Mouse (Mus musculus): ENCODE measurements at regions not wholly inside any gene's neighbourhood (a gene's known extent, or its start where the extent isn't known, plus 50 kb on each side); places are given as distances from the start of the nearest gene placed in this dataset.

- no peaks in the 10 kb centered on the region for H3K9me3 ChIP-seq (ENCODE audit: low read length)
- no peak overlapping the region for H3K27ac ChIP-seq (ENCODE audit: low read length)
- WGBS = 10% methylated on average over 2 of the region's 2 CpGs
- H3K27me3 ChIP-seq (ENCODE audit: insufficient read depth, low read length) = no peaks in the 10 kb centered on the region
- ATAC-seq (ENCODE audit: low FRiP score, low TSS enrichment) = no peak
- no peak overlapping the region for H3K4me3 ChIP-seq (ENCODE audit: low read length)
- H3K9ac ChIP-seq (replicated peaks; ENCODE audit: low read length) = no peak overlapping the region
- no peaks in the 10 kb centered on the region for H3K4me1 ChIP-seq (ENCODE audit: insufficient read depth, low read length)
- H3K36me3 ChIP-seq (ENCODE audit: insufficient read depth, low read length) = no peaks in the 10 kb centered on the region
- H3K4me2 ChIP-seq (replicated peaks; ENCODE audit: low read depth, low read length) = no peak overlapping the region
Observed at GRCm38 (mm10) chr12:6087071-6087470, 711.6 kb upstream of the Klhl29 start.

DNA sequence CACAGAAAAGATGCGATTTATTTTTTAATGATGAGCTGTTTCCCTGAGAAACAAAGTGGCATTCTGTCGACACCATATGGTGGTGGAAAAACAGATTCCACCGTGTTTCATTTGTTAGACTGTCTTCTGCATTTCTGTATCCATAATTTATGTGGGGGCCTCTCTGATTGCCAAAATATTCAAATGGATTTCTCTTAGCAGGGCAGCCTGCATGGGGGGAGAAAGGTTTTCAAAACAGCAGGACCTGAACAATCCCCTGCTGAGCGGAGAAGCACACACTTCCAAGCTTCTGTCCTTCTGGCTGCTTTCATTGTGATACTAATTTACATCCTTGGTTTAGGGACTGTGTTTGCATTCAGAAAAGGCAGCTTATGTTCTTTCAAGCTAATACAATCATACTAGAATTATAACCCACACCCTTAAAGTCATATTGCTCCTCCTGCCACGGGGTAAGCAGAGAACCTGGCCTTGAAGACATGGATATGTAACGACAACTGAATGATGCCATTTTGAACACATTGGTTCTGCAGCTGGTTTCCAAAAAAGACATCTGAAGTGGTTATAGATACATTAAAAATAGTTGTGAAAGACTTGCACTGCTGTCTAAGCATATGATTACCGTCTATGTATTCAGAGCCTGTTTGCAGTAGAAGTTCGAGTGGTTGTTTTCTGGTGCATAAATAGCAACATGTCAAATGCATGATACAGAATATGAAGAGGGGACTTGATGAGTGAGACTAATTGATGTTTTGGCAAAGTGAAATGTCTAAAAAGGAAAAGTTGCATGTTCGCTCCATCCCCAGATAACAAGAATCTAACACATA is 671.6 kb upstream of the Klhl29 start:
- Histone ChIP-seq H3K9me3 (ENCODE audit: low read length) (no peaks in the 10 kb centered on the region), H3K4me1 (ENCODE audit: insufficient read depth, low read length) (no peaks in the 10 kb centered on the region), H3K4me3 (ENCODE audit: low read length) (no peak overlapping the region), H3K27me3 (ENCODE audit: insufficient read depth, low read length) (no peaks in the 10 kb centered on the region), H3K27ac (ENCODE audit: low read length) (no peak overlapping the region), H3K4me2 (replicated peaks; ENCODE audit: low read depth, low read length) (no peak overlapping the region), H3K36me3 (ENCODE audit: insufficient read depth, low read length) (no peaks in the 10 kb centered on the region), H3K9ac (replicated peaks; ENCODE audit: low read length) (no peak overlapping the region)
- no peak for ATAC-seq (ENCODE audit: low FRiP score, low TSS enrichment)
- 72% methylated on average over 9 of the region's 9 CpGs for WGBS

- no peaks in the 10 kb centered on the region for H3K36me3 ChIP-seq (ENCODE audit: insufficient read depth, low read length)
- H3K27ac ChIP-seq (ENCODE audit: low read length) = no peak overlapping the region
- no peak overlapping the region for H3K9ac ChIP-seq (replicated peaks; ENCODE audit: low read length)
- WGBS = 89% methylated on average over 2 of the region's 2 CpGs
- ATAC-seq (ENCODE audit: low FRiP score, low TSS enrichment) = no peak
- H3K9me3 ChIP-seq (ENCODE audit: low read length) = no peaks in the 10 kb centered on the region
- H3K4me2 ChIP-seq (replicated peaks; ENCODE audit: low read depth, low read length) = no peak overlapping the region
- H3K4me3 ChIP-seq (ENCODE audit: low read length) = no peak overlapping the region
- H3K27me3 ChIP-seq (ENCODE audit: insufficient read depth, low read length) = no peaks in the 10 kb centered on the region
- no peaks in the 10 kb centered on the region for H3K4me1 ChIP-seq (ENCODE audit: insufficient read depth, low read length)
Observed at GRCm38 (mm10) chr12:6046110-6046509, 670.6 kb upstream of the Klhl29 start.

- Histone ChIP-seq H3K27ac (ENCODE audit: low read length) (no peak overlapping the region), H3K27me3 (ENCODE audit: insufficient read depth, low read length) (no peaks in the 10 kb centered on the region), H3K4me3 (ENCODE audit: low read length) (no peak overlapping the region), H3K4me1 (ENCODE audit: insufficient read depth, low read length) (no peaks in the 10 kb centered on the region), H3K4me2 (replicated peaks; ENCODE audit: low read depth, low read length) (no peak overlapping the region), H3K9me3 (ENCODE audit: low read length) (no peaks in the 10 kb centered on the region), H3K9ac (replicated peaks; ENCODE audit: low read length) (no peak overlapping the region), H3K36me3 (ENCODE audit: insufficient read depth, low read length) (no peaks in the 10 kb centered on the region)
- 19% methylated on average over 1 of the region's 1 CpGs for WGBS
- no peak for ATAC-seq (ENCODE audit: low FRiP score, low TSS enrichment)
Observed at GRCm38 (mm10) chr12:6042326-6042725, 666.8 kb upstream of the Klhl29 start.

- Histone ChIP-seq H3K9me3 (ENCODE audit: low read length) (no peaks in the 10 kb centered on the region), H3K36me3 (ENCODE audit: insufficient read depth, low read length) (no peaks in the 10 kb centered on the region), H3K4me1 (ENCODE audit: insufficient read depth, low read length) (no peaks in the 10 kb centered on the region), H3K27me3 (ENCODE audit: insufficient read depth, low read length) (no peaks in the 10 kb centered on the region), H3K27ac (ENCODE audit: low read length) (no peak overlapping the region), H3K9ac (replicated peaks; ENCODE audit: low read length) (no peak overlapping the region), H3K4me2 (replicated peaks; ENCODE audit: low read depth, low read length) (no peak overlapping the region), H3K4me3 (ENCODE audit: low read length) (no peak overlapping the region)
- ATAC-seq (ENCODE audit: low FRiP score, low TSS enrichment) = no peak
- 84% methylated on average over 3 of the region's 3 CpGs for WGBS
Observed at GRCm38 (mm10) chr12:6024111-6024510, 648.6 kb upstream of the Klhl29 start.

DNA sequence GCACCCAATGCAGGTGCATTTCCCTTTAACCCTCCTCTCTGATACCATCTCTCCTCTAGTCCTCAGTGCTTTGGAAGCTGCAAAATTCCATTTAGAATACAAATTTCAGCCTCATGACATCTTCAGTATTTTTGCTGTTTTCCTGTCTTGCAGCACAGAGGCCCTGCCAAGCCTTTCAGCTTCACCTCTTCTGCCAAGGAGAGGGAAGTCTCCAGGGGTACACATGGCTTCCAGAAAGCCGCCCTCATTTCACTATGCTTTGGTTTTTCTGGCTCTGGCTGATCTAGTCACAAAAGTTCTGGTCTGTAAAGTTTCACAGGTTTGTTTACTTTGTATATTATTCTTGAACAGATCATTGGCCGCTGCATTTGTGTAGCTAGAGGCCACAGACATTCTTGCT is 647.0 kb upstream of the Klhl29 start:
- no peak for ATAC-seq (ENCODE audit: low FRiP score, low TSS enrichment)
- 65% methylated on average over 2 of the region's 2 CpGs for WGBS

GRCm38 (mm10) chr12:6000961-6001360 is 625.5 kb upstream of the Klhl29 start:
- no peaks in the 10 kb centered on the region for H3K27me3 ChIP-seq (ENCODE audit: insufficient read depth, low read length)
- no peaks in the 10 kb centered on the region for H3K9me3 ChIP-seq (ENCODE audit: low read length)
- no peaks in the 10 kb centered on the region for H3K4me1 ChIP-seq (ENCODE audit: insufficient read depth, low read length)
- no peak overlapping the region for H3K4me2 ChIP-seq (replicated peaks; ENCODE audit: low read depth, low read length)
- H3K36me3 ChIP-seq (ENCODE audit: insufficient read depth, low read length) = no peaks in the 10 kb centered on the region
- no peak for ATAC-seq (ENCODE audit: low FRiP score, low TSS enrichment)
- H3K9ac ChIP-seq (replicated peaks; ENCODE audit: low read length) = no peak overlapping the region
- H3K27ac ChIP-seq (ENCODE audit: low read length) = no peak overlapping the region
- 85% methylated on average over 3 of the region's 3 CpGs for WGBS
- H3K4me3 ChIP-seq (ENCODE audit: low read length) = no peak overlapping the region

More for the DNA sequence above, 647.0 kb upstream of the Klhl29 start:
- Histone ChIP-seq H3K4me1 (ENCODE audit: insufficient read depth, low read length) (no peaks in the 10 kb centered on the region), H3K9me3 (ENCODE audit: low read length) (no peaks in the 10 kb centered on the region), H3K36me3 (ENCODE audit: insufficient read depth, low read length) (no peaks in the 10 kb centered on the region), H3K4me3 (ENCODE audit: low read length) (no peak overlapping the region), H3K4me2 (replicated peaks; ENCODE audit: low read depth, low read length) (no peak overlapping the region), H3K9ac (replicated peaks; ENCODE audit: low read length) (no peak overlapping the region), H3K27me3 (ENCODE audit: insufficient read depth, low read length) (no peaks in the 10 kb centered on the region), H3K27ac (ENCODE audit: low read length) (no peak overlapping the region)

DNA sequence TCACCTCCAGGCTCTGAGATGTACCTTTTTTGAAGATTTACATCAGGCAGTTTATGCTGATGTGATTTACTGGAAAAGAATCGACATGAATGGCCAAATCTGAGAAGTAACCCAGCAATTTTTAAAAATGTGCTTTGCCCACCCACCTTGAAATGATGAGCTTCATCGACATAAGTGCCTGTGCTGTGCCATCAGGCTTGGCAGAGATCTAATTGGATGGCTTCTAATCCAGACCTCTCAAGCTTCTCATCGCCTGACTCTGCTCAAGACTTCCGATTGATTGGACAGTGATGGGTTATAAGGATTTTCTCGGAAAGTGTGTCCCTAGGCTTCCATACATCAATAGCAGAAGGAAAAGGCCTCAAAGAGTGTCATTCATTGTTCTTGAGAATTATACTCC is 621.9 kb upstream of the Klhl29 start:
- WGBS = 89% methylated on average over 5 of the region's 5 CpGs
- Histone ChIP-seq H3K27me3 (ENCODE audit: insufficient read depth, low read length) (no peaks in the 10 kb centered on the region), H3K36me3 (ENCODE audit: insufficient read depth, low read length) (no peaks in the 10 kb centered on the region), H3K9me3 (ENCODE audit: low read length) (no peaks in the 10 kb centered on the region), H3K4me3 (ENCODE audit: low read length) (no peak overlapping the region), H3K4me1 (ENCODE audit: insufficient read depth, low read length) (no peaks in the 10 kb centered on the region), H3K9ac (replicated peaks; ENCODE audit: low read length) (no peak overlapping the region), H3K27ac (ENCODE audit: low read length) (no peak overlapping the region), H3K4me2 (replicated peaks; ENCODE audit: low read depth, low read length) (no peak overlapping the region)
- ATAC-seq (ENCODE audit: low FRiP score, low TSS enrichment) = no peak

GRCm38 (mm10) chr12:5996672-5997071 is 621.2 kb upstream of the Klhl29 start:
- no peak overlapping the region for H3K4me2 ChIP-seq (replicated peaks; ENCODE audit: low read depth, low read length)
- no peak overlapping the region for H3K9ac ChIP-seq (replicated peaks; ENCODE audit: low read length)
- no peaks in the 10 kb centered on the region for H3K4me1 ChIP-seq (ENCODE audit: insufficient read depth, low read length)
- no peak overlapping the region for H3K4me3 ChIP-seq (ENCODE audit: low read length)
- no peak overlapping the region for H3K27ac ChIP-seq (ENCODE audit: low read length)
- no peaks in the 10 kb centered on the region for H3K9me3 ChIP-seq (ENCODE audit: low read length)
- no peaks in the 10 kb centered on the region for H3K36me3 ChIP-seq (ENCODE audit: insufficient read depth, low read length)
- ATAC-seq (ENCODE audit: low FRiP score, low TSS enrichment) = no peak
- no peaks in the 10 kb centered on the region for H3K27me3 ChIP-seq (ENCODE audit: insufficient read depth, low read length)
- 74% methylated on average over 6 of the region's 6 CpGs for WGBS

DNA sequence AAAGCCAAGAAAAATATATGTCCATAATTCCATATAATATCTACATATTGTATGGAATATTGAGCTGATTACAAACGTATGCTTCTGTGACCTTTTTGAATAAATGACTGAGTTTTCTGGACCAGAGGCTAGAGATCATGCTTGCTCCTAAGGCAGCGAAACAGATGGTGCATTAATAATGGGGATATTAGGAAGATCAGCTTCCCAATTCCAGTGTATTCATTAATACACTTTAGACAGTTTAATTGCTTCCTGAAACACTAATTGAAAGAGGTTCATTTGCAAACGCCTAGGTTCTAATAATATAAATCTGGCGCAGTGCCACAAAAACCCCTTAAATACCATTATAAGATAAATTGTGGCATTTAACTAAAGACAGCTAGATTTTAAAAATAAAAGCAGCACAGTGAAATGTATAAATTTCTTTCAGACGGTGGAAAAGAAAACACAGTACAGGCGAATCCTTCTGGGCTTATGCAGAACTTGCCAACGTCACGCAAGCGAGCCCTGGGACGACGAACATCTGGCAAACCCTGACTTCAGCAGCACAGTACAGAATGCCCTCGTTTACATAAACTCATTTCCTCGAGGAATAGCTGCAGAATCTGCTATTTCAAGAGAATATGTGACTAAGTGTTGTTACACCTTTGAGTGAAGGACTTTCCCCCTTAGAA is 608.6 kb upstream of the Klhl29 start:
- H3K27ac ChIP-seq (ENCODE audit: low read length) = no peak overlapping the region
- no peaks in the 10 kb centered on the region for H3K4me1 ChIP-seq (ENCODE audit: insufficient read depth, low read length)
- no peaks in the 10 kb centered on the region for H3K9me3 ChIP-seq (ENCODE audit: low read length)
- H3K4me3 ChIP-seq (ENCODE audit: low read length) = no peak overlapping the region
- H3K4me2 ChIP-seq (replicated peaks; ENCODE audit: low read depth, low read length) = no peak overlapping the region
- H3K36me3 ChIP-seq (ENCODE audit: insufficient read depth, low read length) = no peaks in the 10 kb centered on the region
- H3K27me3 ChIP-seq (ENCODE audit: insufficient read depth, low read length) = no peaks in the 10 kb centered on the region
- no peak overlapping the region for H3K9ac ChIP-seq (replicated peaks; ENCODE audit: low read length)
- 36% methylated on average over 13 of the region's 13 CpGs for WGBS
- no peak for ATAC-seq (ENCODE audit: low FRiP score, low TSS enrichment)

All from kidney, embryonic 16.5 days (tissue).